Mouse (Mus musculus) mesoderm, embryonic 11.5 days (tissue): ENCODE measurements around the gene Lcn2.

ENCODE experiments used
- DNase-seq: peaks from one replicate; pipeline ENCODE4 v3.0.0-alpha.2; 2012; ENCODE audit warnings: low read depth, low spot score

Gene Lcn2

DNA sequence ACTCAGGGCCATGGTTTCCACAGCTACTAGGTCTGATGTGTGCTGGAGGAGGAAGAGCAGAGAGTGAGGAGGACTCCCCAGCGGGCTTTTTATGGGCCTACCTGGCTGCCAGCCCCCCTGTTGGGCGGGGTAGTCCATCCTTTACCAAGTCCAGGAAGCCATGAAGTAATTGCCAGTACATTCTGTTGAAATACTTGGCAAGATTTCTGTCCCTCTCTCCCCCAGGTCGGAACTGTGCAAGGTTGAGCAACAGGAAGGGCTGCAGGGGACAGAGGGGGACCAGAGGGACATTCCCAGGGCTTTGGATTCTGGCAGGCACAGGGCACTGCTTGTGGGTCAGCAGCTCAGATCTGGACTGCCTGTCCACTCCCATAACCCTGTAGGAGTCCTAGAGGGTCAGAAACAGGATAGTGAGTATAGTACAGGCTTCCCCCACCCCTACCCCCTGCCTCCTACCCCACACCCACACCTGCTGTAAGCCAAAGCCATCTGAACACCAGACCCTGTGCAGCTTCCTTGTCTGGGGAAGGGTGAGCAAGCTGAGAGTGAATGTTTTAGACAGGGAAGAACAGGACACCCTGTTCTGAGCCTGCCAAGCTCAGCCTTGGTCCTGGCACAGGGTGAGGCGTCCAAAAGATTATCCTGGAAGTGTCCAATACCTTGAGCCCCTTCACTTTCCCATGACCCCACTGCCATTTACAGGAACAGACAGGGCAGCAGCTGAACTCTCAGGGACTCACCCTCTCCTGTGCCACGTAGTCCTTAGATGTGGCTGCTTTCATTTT lies at the start of gene Lcn2:
Gene Lcn2, minus strand, starts transcription at position 547 of the 785 bp plus-strand sequence.
- DNase-seq, result no peak

- no peak for DNase-seq
These were observed 49.6 kb upstream of the Lcn2 start for GRCm38 (mm10) chr2:32437612-32438166.

DNA sequence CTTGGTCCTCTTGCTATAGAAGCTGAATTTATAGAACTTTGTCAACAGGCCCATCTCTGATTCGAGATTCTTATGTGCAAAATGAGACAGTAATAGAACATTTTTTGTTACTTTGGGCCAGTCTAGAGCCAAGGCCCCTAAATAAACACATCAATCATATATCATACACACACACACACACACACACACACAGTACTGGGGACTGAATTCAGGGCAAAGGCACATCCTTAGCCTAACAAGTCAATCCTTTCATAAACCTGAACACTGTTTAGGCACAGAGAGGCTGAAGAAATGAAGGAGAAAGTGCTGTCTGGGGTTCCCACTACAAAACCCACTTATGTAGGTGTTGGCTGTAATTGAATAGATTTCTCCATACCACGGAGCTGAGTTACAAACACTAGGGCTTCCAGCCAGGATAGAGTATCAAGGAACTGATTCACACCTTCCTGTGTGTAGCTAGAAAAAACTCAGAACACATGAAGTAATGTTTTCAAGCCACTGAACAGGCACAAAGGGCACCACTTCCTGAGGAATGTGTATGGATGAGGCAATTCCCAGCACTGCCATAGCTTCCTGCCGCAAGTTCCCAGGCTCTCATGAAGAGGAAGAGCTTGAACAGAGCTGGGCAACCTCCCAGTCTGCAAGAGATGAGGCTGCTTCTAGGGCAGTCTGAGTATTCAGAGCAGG lies 48.8 kb upstream of the Lcn2 start:
- DNase-seq, result peak; percentile 35

DNA sequence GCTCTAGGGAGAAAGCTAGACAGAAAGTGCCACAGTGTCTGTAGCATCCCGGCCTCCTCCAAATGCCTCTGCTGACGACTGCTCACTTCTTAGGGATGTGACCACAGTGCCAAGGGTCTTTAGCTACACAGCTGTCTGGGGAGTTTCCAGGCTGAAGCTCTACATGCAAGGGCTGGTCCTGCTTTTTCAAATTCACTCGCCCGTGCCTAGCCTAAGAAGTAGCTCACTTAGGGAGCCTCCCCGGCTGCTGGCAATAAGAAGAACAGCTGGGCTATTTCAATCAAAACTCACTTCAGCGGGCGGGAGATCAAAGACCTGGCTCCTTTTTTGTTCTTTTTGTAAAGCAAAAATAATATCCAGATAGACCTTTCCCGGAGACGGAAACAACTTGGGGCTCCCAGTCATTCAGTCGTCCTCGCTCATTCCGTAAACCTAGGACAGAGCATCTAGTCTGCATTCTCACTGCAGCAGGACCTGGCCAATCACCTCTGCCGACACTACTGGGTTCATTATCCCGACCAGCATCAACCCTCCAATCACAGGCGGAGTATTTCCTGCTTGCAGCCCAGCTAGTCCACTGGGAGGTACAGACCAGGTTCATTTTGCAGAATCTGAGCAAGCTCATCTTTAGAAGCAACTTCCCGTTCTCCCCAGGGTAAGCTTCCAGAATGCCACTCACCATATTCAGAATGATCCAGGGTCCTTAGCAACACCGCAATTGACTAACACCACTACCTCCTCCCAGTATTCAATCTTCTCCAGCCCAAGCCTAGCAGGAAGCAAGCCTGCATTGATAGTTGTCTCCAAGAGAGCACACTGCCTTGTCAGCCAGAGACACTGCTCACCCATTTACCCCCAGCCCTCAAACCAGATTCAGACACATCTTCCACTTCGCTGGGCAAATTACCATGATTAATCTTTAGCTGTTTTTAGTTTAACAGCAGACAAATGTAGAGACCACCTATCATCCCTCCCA lies 42.9 kb upstream of the Lcn2 start:
- peak; percentile 94 for DNase-seq

DNA sequence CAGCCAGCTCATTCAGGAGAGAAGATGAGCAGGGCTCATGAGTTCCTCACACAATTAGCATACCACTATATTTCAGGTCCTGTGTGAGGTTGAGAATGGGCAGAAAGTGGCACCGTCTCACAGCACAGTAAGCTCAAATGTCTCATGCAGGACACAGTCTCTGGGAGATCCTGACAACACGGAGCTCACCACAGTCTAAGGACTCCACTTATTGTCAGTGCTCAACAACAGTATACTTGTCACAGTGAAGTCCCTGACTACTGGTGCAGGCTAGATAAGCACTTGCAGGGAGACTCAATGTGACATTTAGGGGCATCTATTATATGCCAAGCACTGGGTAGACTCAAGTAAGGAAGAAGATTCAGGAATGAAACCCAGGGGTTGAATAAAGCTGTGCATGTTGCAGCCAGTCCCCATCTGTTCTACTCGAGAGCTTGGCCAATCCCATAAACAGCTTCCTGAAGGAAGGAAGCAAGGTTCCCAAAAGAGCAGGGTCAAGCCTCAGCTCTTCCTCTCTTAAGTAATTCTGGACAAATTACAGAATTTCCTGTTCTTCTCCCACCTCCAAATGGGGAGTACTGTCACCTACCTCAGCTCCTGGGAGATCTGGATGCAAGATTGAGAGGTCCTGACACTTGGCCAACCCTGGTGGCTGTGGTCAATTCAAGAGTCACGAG lies 41.3 kb upstream of the Lcn2 start:
- no peak for DNase-seq

- DNase-seq, result no peak
These were observed 40.2 kb upstream of the Lcn2 start for GRCm38 (mm10) chr2:32428262-32428722.

- no peak for DNase-seq
These were observed 39.7 kb upstream of the Lcn2 start for GRCm38 (mm10) chr2:32427720-32428119.

- DNase-seq, result no peak
These were observed 38.1 kb upstream of the Lcn2 start for GRCm38 (mm10) chr2:32426141-32426540.

GRCm38 (mm10) chr2:32425568-32425967 lies 37.5 kb upstream of the Lcn2 start:
- DNase-seq, result no peak

DNA sequence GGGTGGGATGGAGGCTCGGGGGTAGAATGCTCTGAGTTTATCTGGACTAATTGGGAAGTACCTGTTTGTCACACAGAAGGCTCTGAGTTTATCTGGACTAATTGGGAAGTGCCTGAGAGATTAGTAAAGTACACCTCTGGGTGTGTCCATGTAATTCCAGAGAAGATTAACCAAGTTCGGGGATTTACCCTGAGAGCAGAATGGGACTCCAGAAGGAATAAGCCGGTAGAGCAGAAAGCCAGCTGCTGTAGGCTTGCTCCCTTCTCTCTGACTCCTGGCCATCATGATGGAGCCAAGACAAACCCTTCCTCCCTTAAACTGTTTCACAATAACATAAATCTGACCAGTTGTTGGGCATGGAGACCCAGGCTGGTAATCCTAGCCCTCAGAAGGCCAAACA lies 36.7 kb upstream of the Lcn2 start:
- DNase-seq, result no peak

DNA sequence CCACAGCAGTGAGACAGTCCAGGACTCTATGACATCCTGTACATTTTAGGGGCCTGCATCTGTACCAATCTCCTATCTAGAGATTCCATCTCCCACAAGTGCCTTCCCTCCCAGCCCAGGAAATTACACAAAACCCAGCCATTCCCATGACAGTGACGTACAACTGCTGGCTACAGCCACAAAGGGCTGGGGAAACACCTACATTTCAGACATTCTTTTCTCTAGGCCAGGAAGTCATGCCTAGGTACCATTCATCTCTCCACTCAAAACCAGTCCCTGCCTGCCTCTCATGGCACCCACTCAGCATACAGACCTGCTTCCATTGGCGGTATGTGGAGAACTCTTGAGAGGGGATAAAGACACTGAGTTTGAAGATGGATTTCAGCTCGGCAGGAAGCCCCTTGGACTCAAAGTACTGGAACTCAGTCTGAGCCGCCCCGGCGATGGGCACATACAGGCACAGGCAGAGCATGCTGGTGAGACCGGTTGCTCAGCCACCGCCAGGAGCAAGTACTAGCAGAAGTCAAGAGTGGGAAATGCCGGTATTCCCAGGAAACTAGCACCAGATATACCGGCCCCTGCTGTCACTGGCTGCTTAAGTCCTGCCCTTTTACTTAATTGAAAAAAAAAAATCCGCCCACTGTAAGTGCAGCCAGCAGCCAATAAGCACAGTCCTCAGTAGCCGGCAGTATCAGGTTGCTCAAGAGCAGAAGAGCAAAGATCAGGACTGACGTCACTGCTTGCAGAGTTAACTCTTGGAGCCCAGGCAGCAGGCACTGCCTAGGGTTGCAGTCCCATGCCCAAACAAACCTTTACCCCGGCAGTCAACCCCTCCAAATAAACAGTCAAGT lies 35.7 kb upstream of the Lcn2 start:
- DNase-seq, result peak; percentile 91

DNA sequence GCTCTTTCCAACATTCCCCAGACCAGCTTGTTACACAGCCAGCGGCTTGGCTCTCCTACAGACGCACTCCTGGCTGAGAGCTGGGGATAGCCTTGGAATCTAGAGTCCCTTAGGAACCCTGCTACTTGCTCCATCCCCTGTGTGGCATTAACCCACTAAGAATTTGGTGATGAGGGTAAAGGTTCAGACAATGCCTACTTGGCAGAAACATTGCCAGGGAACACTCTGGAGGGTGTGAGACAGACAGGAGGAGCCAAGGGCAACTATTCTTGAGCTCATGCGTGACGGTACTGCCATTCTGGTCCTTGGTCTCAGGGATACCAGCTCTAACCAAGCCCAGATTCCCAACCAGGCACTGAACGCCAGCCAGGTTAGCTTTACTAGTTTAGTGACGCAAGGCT lies 33.8 kb upstream of the Lcn2 start:
- no peak for DNase-seq

GRCm38 (mm10) chr2:32420647-32421046 lies 32.6 kb upstream of the Lcn2 start:
- no peak for DNase-seq

- DNase-seq, result no peak
These were observed 32.1 kb upstream of the Lcn2 start for GRCm38 (mm10) chr2:32420066-32420608.

DNA sequence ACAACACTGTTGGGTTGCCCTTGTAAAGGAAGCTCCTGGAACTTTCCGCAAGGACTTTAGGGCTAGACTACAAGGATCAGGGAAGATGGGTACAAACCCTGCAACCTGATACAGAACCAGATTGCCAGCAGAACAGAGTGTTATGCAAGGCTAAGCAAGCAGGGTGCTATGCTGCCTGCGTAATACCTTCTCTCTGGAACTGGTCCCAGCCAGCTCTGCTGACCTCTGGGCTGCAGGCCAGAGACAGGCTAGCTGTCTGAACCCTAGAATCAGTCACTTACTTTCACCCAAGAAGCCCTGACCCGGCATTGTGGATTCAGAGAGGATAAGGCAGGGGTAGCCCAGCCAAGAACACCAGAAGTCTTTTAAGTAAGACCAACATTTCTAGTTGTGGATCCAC lies 31.3 kb upstream of the Lcn2 start:
- no peak for DNase-seq

DNA sequence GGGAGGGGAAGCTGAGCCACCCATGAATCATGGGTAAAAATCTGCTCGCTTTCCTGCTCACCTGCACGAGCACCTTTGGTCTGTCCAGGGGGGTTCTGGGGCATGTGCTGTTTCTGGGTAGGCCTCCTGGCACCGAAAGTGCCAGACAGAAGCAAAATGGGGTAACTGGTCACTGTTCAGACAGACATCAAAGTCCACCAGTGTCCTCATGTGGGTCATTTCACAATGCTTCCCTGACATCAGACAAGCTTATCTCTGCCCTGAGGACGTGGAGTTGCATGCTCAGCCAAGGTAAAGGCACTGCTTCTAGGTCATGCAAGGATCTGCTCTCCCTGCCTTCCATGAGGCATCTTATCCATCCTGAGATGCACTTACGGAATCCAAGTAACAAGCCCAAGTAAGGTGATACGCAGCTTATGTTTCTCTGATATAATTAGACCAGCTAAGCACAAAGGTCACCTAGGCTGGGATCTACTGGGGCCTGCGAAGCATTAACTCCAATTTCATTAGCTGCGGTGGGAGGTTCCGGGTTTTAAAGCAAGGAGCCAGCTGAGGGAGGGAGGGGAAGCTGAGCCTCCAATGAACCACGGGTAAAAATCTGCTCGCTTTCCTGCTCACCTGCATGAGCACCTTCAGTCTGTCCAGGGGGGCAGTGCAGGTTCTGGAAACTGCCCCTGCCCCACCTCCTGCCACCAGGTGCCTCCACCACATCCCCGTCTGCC lies 30.5 kb upstream of the Lcn2 start:
- DNase-seq, result no peak

- no peak for DNase-seq
These were observed 29.4 kb upstream of the Lcn2 start for GRCm38 (mm10) chr2:32417486-32417885.

GRCm38 (mm10) chr2:32416556-32416955 lies 28.5 kb upstream of the Lcn2 start:
- no peak for DNase-seq

DNA sequence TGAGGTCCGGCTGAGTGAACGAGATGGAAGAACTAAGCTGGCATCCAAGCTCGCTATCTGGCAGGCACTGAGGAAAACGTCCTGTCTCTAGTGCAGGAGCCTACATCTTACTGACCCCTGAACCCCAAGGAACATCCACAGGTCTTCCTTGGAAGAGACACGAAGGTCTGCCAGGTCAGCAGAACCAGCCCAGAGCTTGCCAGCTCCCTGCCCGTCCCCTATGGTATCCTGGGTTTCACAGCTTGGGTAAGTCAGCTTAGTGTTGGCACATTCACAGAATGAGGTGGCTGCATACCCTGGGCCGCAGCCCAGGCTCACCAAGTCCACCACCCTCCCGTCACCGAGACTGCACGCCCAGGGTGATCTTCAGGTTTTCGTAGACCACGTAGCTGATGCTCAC lies 27.7 kb upstream of the Lcn2 start:
- no peak for DNase-seq
